Mouse (Mus musculus) G1E-ER4 (cell line): ENCODE measurements around the gene Zfp426. TPM values are rescaled to one million over a fixed set of nuclear protein-coding genes. Genes with fewer than 3 reads are reported as not detected.

Source experiments
- GATA1 ChIP-seq: IDR thresholded peaks from one replicate; pipeline ENCODE4 v1.8.0; 2012; ENCODE audit warnings: low read length, inconsistent platforms
- polyA plus RNA-seq: library from polyadenylated mRNA; stranded (reverse); fragments of >175 nt; gene quantifications from 2 replicates; pipeline ENCODE4 v1.2.3, GENCODE M21; 2012

Gene Zfp426
- 4.6 and 8.4 TPM in 2 replicates for polyA plus RNA-seq

DNA sequence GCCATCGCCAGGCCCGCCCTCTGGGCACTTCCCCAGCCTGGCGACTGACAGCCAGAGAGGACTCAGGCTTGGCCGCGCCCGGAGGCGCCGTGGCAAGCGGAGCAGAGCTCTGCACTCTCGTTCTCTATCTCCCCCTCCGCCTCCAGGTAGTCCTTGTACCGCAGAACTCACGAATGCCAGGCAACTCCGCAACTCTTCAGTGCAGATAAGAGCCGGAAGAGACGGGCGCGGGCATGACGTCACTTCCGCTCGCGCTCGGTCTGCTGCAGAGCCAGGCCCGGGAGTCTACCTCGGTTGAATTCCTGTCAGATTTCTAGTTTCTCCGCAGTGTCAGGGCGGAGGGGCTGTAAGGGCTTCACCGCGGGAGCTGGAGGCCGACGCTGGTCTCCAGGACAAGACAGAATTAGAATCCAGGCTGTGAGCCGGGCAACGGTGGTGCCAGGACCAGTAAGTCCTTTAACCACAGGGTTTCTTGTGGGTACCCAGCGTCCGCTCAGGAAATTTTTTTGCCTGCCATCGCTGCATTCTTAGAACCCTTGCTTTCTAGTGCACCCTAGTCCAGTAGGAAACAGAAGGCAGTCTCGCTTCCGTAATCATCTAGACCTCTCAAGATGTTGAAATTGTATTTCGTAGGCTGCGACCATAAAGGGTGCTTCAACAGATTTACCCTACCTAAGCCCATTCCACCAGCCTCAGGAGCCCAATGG is at the start of gene Zfp426:
Gene Zfp426 (minus strand): TSS at position 220 of the 707 bp plus-strand sequence.
- TF ChIP-seq GATA1 = no peak

DNA sequence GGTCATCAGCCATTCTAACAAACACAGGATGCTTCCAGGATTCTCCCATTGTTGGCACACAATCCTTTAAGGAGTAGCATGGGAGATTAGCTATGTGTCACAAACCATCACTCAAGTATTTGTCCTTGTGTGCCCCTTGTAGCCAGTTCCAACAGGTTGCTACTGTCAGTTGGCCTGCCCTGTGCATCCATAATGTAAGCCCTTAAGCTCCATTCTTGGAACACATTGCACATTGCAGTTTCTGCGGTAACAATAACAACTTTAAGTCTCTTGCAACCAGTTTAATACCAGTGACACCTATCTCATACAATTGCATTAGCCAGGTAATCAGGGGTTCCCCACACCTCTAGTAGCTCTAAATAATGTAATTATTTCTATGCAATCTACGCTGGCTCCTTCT is 44.1 kb upstream of the Zfp426 start:
- no peak for TF ChIP-seq GATA1

GRCm38 (mm10) chr9:20534326-20534926 is 41.9 kb upstream of the Zfp426 start:
- no peak for TF ChIP-seq GATA1

DNA sequence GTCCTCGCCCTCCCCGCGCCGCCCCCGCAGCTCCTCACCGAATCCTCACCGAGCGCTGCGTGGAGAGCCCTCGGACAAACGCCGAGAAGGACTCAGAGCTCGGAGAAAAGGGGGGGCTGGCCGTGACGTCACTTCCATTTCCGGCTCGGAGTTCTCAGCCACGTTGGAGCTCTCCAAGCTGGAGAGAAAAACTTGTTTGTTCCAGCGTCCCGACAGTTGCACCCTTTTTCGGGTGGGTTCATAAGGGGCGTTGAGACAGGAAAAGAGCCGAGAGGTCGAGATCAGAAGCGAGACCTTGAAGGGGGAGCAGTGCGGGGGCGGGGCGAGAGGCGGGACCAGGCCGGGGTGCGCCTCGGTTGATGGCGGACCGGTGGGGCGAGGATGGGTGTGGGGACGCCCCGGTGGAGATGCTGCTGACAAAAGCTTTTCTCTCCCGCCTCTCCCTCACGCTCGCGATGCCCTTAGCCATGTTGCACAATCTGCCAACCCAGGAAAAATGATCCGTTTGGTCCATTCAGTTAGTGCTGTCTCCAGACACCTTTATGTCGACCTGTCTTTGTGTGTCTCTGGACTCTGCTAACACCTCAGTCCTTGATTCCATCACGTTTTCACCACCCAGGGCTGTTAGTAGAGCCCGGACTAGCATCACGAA is 28.9 kb upstream of the Zfp426 start, which contains the start of gene Zfp266:
Gene Zfp266 (minus strand): TSS at position 112 of the 652 bp plus-strand sequence.
- TF ChIP-seq GATA1 = no peak

GRCm38 (mm10) chr9:20520531-20521210 is 28.1 kb upstream of the Zfp426 start:
- no peak for TF ChIP-seq GATA1

DNA sequence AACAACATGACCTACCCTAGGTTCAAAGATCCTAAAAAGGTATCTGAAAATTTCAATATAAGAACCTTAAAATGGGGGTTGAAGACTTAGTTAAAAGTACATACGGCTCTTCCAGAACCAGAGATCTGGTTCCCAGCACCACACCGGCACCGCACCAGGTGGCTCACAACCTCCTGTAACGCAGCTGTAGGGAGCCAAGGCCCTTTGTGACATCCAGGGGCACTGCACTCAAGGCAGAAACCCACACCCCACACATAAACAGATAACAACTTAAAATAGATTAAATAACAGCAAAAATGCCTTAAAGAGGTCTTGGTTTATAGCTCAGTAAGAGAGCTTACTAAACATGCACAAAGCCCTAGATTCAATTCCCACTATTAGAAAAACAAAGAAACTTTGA is 27.4 kb upstream of the Zfp426 start:
- TF ChIP-seq GATA1 = no peak

- TF ChIP-seq GATA1 = no peak
These were observed 26.2 kb upstream of the Zfp426 start for GRCm38 (mm10) chr9:20518708-20519107.

- no peak for TF ChIP-seq GATA1
These were observed 25.2 kb upstream of the Zfp426 start for GRCm38 (mm10) chr9:20517727-20518126.

DNA sequence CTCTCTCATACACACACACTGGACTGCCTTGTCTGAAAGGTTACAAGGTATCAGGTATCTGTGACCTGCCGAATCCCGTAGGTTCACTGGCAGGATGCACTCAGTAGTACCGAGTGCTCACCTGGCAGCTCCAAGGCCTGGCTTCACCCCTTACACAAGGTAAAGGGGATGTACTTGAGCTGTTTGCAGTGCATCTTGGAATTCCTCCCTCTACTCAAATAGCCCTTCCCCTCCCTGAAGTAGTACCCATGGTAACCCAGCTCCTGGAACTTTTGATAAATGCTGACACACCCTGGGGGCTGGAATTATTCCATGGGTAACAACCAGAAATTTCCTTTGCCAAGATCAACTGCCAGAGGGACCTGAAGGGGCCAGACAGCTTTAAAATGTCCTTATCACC is 21.5 kb upstream of the Zfp426 start:
- no peak for TF ChIP-seq GATA1

- TF ChIP-seq GATA1 = no peak
These were observed 20.2 kb upstream of the Zfp426 start for GRCm38 (mm10) chr9:20512714-20513113.

DNA sequence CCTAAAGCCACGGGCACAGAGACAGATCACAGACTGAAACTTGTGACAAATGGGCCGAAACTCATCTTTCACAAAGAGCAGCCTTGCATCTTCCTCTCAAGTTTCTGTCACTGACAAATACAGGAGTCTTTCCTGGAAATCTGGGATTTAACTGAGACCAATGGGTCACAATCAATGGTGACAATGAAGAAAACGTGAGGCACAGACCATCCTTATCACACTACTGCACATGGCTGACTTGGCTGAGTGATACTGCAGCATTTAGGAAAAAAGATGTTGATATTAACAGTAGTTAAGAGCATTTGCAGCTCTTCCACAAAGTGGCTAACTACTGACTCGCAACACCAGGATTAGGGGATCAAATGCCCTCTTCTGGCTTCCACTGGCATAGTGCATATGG is 19.1 kb upstream of the Zfp426 start:
- TF ChIP-seq GATA1 = no peak

DNA sequence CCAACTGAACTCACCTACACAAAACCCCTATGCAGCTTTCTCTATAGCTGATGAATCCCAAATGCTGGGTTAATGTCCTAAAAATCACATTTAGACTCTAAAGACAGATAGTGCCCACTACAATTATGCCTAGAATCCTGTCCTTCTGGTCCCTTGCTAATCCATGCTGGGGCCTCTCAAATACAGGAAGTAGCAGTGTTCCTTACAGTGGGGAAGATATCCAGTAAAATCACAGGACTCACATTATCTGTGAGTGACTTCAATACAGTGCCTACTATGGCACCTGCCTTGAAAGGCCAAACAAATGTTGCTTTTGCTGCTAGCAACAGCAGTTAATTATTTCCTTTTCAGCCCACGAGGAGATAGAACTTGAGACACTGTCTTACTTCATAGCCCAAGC is 17.8 kb upstream of the Zfp426 start:
- no peak for TF ChIP-seq GATA1

GRCm38 (mm10) chr9:20509676-20510075 is 17.1 kb upstream of the Zfp426 start:
- peak; percentile 10 for TF ChIP-seq GATA1

DNA sequence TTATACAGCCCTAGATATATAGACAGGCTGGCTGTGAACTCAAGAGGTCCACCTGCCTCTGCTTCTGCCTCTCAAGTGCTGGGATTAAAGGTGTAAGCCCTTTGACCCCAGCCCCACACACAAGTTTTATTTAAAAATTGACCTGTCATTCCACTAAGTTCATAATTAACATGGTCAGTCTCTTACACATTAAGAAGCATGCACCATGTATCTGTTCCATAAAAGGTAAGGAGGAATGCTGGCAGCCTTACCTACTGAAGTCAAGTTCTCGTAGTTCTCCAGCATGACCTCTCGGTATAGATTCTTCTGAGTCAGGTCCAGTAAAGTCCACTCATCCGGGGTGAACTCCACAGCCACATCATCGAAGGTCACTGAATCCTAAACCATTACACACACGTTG is 12.3 kb upstream of the Zfp426 start:
- TF ChIP-seq GATA1 = no peak

DNA sequence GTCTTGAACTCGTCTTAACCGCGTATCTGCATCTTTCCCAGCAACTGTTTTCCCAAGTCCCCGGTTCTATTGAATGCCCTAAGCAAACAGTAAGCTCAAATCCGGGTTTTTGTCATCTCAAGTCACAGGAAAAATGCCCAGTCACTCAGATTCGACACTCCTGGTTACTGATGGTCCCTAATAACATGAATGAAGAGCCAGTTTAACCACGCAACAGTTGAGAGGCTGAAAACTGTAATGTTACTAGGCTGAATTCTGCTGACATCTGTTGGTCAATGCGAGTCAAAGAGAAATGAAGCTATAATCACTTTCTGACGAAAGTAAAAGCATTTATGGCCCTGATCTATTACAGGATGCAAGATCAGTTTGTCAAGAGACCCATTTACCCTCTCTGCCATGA is 735 bp upstream of the Zfp426 start:
- no peak for TF ChIP-seq GATA1

- TF ChIP-seq GATA1 = no peak
These were observed 554 bp downstream of the Zfp426 start for GRCm38 (mm10) chr9:20491858-20492526.

DNA sequence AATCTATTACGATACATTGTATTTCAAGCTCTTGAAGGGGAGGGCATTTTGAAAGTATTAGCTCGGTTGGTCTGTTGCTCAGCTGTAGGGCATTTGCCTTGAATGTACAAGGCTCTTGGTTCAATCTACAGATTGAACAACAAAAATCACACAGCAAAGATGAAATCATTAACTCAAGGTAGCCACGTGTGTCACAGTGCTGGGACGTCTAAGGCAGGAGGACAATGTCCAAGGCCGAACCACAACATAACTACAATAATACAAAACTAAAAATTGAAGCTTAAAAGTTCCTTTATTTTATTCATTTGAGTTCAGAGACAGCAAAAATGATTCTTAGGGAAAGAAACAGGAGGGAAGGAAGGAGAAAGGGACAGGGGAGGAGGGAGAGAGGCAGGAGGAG is 3.0 kb downstream of the Zfp426 start:
- no peak for TF ChIP-seq GATA1
